Mouse (Mus musculus) heart, adult 2 months (tissue): ENCODE measurements at regions not wholly inside any gene's neighbourhood (a gene's known extent, or its start where the extent isn't known, plus 50 kb on each side); places are given as distances from the start of the nearest gene placed in this dataset.

Experiments used
- CTCF ChIP-seq: fragments of 200-600 bp; IDR thresholded peaks from 2 replicates; pipeline ENCODE4 v1.8.1; 2022; ENCODE audit warnings: antibody characterized with exemption, mild to moderate bottlenecking, moderate library complexity
- EP300 ChIP-seq: fragments of 200-500 bp; IDR thresholded peaks from 2 replicates; pipeline ENCODE4 v1.6.1; 2011; ENCODE audit warnings: low read depth, low read length, control low read depth; ENCODE audit not compliant: insufficient read depth

- TF ChIP-seq CTCF = no peak
- no peak for TF ChIP-seq EP300
Observed at GRCm38 (mm10) chr14:95984021-95984420, 103.0 kb downstream of the 4921530L21Rik start.
